Mouse (Mus musculus) ZHBTc4 (cell line): ENCODE measurements around the gene Sstr4.

Experiments
- DNase-seq: peaks from one replicate; pipeline ENCODE4 v3.0.0-alpha.2; 2011; ENCODE audit warnings: low read depth, low spot score

Gene Sstr4

DNA sequence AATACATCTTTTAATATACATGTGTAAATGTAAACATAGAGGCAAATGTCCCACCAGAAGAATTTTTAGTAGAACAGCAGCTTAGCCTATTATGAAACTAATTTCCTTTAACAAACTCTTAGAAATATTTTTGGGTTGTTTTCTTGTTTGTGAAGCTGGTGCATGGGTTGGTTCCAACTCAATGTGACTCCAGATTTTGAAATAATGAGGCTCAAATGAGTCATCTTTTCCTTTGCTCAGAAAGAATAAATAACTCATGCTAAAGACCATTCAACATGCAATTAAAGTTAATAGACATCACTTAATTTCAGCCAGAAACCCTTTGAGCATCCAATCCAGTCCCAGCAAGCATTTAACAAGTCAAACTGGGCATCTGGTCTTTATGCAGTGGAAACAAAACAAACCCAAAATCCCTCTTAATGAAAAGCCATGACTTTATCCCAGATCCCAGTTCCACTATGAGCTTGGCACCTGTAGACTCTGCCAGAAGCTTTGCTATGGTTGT, 33.9 kb downstream of the Sstr4 start:
- DNase-seq = no peak

DNA sequence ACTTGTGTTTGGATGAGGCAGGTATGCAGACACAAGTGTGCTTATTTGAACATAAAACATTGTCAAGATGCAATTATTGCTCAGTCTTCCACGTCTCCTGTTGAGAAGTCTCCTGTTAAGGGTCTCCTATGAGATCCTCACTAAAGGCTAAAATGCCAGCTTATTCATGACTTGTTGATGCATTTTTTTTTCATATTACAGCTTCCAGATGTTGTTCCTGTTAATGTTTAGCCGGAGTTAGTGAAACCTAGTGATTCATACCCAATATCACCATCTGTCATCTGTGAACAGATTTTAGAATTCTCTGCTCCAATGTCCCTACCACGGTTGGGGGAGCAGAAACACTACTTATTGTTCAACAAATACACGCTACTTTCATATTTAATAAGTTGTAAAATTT, 35.8 kb downstream of the Sstr4 start:
- DNase-seq = no peak

DNA sequence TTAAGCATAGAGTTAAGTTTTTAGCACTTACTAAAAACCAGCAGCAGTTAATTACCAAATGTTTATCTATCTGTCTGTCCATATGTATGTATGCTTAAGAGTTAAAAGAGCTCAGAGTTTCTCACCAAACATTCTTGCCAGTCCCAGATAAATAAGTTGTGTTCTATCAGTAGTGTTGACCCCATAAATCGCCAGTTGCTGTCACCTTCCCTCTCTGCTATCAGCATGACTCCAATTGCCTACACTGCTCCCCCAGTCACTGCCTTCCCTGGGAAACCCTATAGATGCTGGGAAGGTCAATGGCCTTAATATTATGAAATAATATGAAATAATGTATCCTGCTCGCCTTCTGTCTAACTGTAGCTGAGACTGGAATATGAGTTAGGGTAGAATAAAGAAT, 37.2 kb downstream of the Sstr4 start:
- DNase-seq = no peak

DNA sequence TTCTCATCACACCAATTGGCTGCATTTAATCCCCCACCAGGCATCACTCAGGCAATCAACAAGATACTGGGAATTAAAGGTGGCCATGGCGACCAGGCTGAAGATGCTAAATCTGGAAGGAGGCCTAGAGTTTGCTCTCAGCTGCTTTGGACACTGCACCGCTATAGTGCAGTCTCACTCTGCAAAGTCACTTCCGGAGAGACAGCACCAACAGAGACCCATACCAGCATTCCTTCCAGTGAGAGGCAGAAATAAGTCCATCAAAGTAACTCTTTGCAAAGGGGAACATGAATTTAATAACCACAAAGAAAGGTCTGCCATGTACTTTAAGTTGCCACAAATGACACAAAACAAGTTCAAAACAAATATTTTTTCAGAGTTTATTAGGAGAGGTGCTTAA, 41.1 kb downstream of the Sstr4 start:
- DNase-seq = no peak

DNA sequence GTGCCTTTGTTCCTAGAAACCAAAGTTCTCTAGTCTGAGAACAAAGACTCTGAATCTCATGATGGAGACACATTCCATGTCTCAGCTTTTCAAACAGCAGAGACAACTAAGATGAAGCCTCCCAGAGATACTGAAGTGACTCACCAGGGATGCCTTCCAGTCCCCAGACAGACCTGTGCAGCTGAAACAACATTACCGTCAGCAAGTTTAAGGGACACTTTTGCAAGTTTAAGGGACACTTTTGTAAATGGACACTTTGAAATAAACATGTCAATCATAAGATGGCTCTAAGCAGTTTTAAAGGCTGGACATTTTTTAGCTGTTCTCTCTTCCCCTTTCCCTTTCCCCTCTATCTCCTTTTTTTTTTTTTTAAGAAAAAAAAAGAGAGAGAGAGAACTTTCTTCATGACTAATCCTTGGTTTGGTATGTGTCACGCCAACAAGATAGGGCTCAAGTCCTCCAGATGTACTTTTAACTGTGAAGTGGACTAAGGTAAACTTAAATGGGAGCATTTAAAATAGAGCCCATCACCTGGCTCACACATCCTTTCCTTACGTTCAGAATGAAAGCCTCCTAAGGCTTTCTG, 44.6 kb downstream of the Sstr4 start:
- DNase-seq = no peak

DNA sequence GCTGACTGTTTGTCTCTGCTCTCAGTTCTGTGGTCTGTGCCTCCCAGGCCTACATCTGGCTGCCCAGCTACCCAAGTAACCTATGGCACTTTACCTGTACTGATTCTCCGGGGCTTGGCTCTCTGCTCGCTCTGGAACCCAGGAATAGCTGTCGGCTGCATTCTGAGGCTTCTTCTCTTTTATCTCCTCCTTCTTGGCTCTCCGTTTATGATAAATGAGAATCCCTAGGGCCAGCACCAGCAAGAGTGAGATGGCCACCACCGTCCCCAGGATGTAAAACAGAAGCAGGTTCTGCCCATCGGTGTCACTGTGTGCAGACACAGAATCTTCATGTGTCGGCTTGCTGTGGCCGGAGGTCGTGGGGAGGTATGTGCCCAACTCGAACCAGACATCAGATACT, 46.3 kb downstream of the Sstr4 start:
- DNase-seq = no peak

DNA sequence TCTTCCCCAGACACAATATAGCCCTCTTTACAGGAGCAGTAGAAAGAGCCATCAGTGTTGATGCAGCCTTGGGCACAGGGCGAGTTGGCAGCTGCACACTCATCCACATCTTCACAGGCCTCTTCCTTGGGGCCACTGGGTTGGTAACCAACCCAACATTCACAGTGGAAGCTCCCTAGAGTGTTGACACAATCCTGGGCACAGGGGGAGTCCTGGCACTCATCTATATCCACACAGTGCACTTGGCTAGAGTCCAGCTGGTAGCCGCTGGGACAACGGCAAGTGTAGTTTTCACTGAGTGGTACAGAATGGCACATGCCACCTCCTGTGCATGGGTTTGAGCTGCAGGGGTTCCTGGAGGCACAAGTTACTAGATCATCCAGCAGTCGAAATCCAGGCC, 47.0 kb downstream of the Sstr4 start:
- no peak for DNase-seq

DNA sequence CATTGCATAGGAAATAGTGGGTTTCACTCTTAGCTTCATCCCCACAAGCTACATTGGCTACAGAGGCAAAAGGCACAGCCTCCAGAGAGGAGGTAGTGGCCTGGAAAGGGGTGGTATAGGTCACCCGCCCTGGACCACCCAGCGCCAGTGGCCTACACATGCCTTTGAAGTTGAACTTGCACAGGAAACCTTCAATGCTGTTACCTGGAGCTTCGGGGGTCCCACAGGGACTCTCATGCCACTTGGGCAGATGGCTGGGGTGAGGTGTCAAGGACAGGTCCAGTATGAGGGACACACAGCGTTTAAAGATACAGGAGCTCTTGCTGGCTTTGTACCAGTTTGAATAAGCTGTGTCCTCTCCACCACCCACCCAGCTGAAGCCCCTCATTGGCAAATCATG, 47.6 kb downstream of the Sstr4 start:
- no peak for DNase-seq

DNA sequence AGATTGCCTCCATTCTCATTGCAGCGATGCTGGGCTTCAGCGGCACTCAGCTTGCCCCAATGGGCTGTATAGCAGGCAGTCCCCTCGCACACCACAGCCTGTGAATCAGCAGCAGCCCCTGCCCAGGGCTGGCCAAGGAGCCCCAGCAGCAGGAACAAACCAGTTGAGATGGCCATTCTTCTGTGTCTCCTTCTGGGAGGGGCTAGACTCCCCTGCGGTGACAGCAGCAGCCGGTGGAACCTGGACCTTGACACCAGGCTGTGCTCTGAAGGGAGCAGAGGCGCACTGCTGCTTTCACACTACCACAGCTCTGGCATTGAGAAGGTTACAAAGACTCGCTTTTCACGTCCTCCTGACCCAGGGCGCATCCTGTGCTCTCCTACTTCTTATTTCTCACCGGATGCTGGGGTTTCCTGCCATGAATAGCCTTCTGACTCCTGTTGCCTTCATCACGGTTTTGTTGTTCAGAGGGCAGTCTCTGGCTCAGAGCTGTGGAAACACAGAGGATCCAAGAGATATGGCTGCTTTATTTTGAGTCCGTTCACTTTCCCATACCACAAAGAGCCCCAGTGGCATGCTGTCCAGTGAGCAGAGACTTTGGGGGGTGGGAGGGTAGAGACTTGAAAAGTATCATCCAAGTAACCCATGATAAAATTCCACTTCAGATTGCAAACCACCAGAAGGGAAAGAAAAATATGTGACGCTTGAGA, 48.3 kb downstream of the Sstr4 start, which contains the start of gene Cd93:
TSS of gene Cd93 (minus strand) at position 315 of the 710 bp plus-strand sequence.
- peak; percentile 15 for DNase-seq

DNA sequence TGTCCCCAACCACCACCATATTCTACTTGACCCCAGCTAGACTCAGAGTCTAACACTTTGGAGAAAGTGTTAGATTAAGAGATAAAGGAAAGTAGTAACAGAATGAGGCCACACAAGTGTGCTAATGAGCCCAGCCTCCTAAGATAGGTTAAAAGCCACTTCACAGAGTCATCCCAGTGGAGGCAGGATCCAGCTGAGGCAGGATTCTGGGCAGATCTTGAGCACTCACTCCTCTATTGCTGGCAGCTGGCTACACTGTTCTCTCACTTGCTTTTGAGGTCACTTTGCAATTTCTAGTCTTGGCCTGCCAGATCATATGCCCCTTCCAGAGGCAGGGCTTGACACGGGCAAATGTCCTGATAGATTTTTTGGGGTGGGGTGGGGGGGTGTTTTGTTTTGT, 49.3 kb downstream of the Sstr4 start:
- DNase-seq = peak; percentile 2

DNA sequence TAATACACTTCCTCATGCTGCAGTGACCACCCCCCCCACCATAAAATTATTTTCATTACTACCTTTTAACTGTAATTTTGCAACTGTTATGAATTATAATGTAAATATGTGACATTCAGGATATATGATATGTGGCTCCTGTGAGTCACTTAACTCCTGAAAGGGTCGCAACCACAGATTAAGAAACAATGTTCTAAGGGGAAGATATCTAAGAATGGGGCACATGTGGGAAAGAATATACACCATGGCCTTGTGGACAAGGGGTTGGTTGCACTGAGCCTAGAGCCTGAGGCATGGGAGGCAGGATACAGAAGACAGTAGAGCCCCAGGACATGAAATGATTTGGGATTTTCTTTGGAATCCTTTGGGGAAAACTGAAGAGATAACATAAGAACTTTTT, 50.5 kb downstream of the Sstr4 start:
- no peak for DNase-seq
